Mouse (Mus musculus): ENCODE results near the gene Bdp1. TPM values are rescaled to one million over a fixed set of nuclear protein-coding genes. Genes with fewer than 3 reads are reported as not detected.
A peak's percentile ranks its signal among the peaks of the same experiment; 100 is the strongest.

Bdp1 gene
- polyA plus RNA-seq, 1 experiment from 2014 or later = 23.2 TPM

GRCm38 (mm10) chr13:100016891-100017290, 87.0 kb downstream of the Bdp1 start:
- no peaks in the 10 kb centered on the region for H3K27me3 ChIP-seq (replicated peaks; ENCODE audit: control insufficient read depth, insufficient read depth, low read length)
- H3K4me3 ChIP-seq (ENCODE audit: low read depth, low read length) = no peak overlapping the region
- WGBS = 89% methylated on average over 9 of the region's 9 CpGs

GRCm38 (mm10) chr13:100015937-100016336, 87.9 kb downstream of the Bdp1 start:
- Histone ChIP-seq H3K4me1 (ENCODE audit: control insufficient read depth, insufficient read depth, low read length) (peaks cover 11% of the 10 kb centered on the region), H3K4me3 (ENCODE audit: low read depth, low read length) (peak overlapping the region; percentile 83), H3K9ac (ENCODE audit: low read depth, low read length) (peak overlapping the region; percentile 84), H3K4me2 (ENCODE audit: low read depth, low read length) (peak overlapping the region; percentile 67), H3K27ac (replicated peaks; ENCODE audit: low read depth, low read length) (peak overlapping the region; percentile 70; the same call in 1 of the 2 replicates), H3K27me3 (replicated peaks; ENCODE audit: control insufficient read depth, insufficient read depth, low read length) (no peaks in the 10 kb centered on the region), H3K9me3 (ENCODE audit: control insufficient read depth, low read length) (no peaks in the 10 kb centered on the region), H3K36me3 (ENCODE audit: control insufficient read depth, insufficient read depth, low read length) (peaks cover 9% of the 10 kb centered on the region)
- ATAC-seq (ENCODE audit: low read depth) (0 out of 2 replicates have a peak, but pooled peaks have one; percentile 16), DNase-seq (ENCODE audit: low spot score) (peak; percentile 17)
- 8% methylated on average over 8 of the region's 8 CpGs for WGBS

More at GRCm38 (mm10) chr13:100016891-100017290, 87.0 kb downstream of the Bdp1 start:
- DNase-seq (ENCODE audit: low spot score) = no peak
- Histone ChIP-seq H3K9me3 (ENCODE audit: control insufficient read depth, low read length) (no peaks in the 10 kb centered on the region), H3K36me3 (ENCODE audit: control insufficient read depth, insufficient read depth, low read length) (peaks cover 12% of the 10 kb centered on the region), H3K27ac (replicated peaks; ENCODE audit: low read depth, low read length) (no peak overlapping the region), H3K9ac (ENCODE audit: low read depth, low read length) (no peak overlapping the region), H3K4me2 (ENCODE audit: low read depth, low read length) (no peak overlapping the region), H3K4me1 (ENCODE audit: control insufficient read depth, insufficient read depth, low read length) (peaks cover 11% of the 10 kb centered on the region)
- no peak for ATAC-seq (ENCODE audit: low read depth)

GRCm38 (mm10) chr13:100014906-100015895, 88.7 kb downstream of the Bdp1 start, which contains the start of gene Mccc2:
Gene Mccc2, minus strand, starts transcription at chr13:100015639.
- no peaks in the 10 kb centered on the region for H3K27me3 ChIP-seq (replicated peaks; ENCODE audit: control insufficient read depth, insufficient read depth, low read length)
- peaks cover 11% of the 10 kb centered on the region for H3K4me1 ChIP-seq (ENCODE audit: control insufficient read depth, insufficient read depth, low read length)
- H3K4me2 ChIP-seq (ENCODE audit: low read depth, low read length) = peak within 1 kb of the TSS; percentile 67
- H3K9me3 ChIP-seq (ENCODE audit: control insufficient read depth, low read length) = no peaks in the 10 kb centered on the region
- peak within 1 kb of the TSS; percentile 83 for H3K4me3 ChIP-seq (ENCODE audit: low read depth, low read length)
- ATAC-seq (ENCODE audit: low read depth) = peak; percentile 100
- DNase-seq (ENCODE audit: low spot score) = peak; percentile 97
- H3K36me3 ChIP-seq (ENCODE audit: control insufficient read depth, insufficient read depth, low read length) = peaks cover 5% of the 10 kb centered on the region
- H3K27ac ChIP-seq (replicated peaks; ENCODE audit: low read depth, low read length) = peak within 1 kb of the TSS; percentile 70; the same call in 1 of the 2 replicates
- WGBS = 6% methylated on average over 35 of the region's 47 CpGs
- peak within 1 kb of the TSS; percentile 84 for H3K9ac ChIP-seq (ENCODE audit: low read depth, low read length)

- Histone ChIP-seq H3K4me3 (ENCODE audit: low read depth, low read length) (no peak overlapping the region), H3K36me3 (ENCODE audit: control insufficient read depth, insufficient read depth, low read length) (no peaks in the 10 kb centered on the region), H3K27me3 (replicated peaks; ENCODE audit: control insufficient read depth, insufficient read depth, low read length) (no peaks in the 10 kb centered on the region), H3K9ac (ENCODE audit: low read depth, low read length) (no peak overlapping the region), H3K4me1 (ENCODE audit: control insufficient read depth, insufficient read depth, low read length) (no peaks in the 10 kb centered on the region), H3K4me2 (ENCODE audit: low read depth, low read length) (no peak overlapping the region), H3K9me3 (ENCODE audit: control insufficient read depth, low read length) (no peaks in the 10 kb centered on the region), H3K27ac (replicated peaks; ENCODE audit: low read depth, low read length) (no peak overlapping the region)
- DNase-seq (ENCODE audit: low spot score) (no peak), ATAC-seq (ENCODE audit: low read depth) (no peak)
- WGBS = 88% methylated on average over 12 of the region's 12 CpGs
These were observed 97.9 kb downstream of the Bdp1 start for GRCm38 (mm10) chr13:100005911-100006496.

- Histone ChIP-seq H3K36me3 (ENCODE audit: control insufficient read depth, insufficient read depth, low read length) (no peaks in the 10 kb centered on the region), H3K4me3 (ENCODE audit: low read depth, low read length) (no peak overlapping the region), H3K27me3 (replicated peaks; ENCODE audit: control insufficient read depth, insufficient read depth, low read length) (no peaks in the 10 kb centered on the region), H3K9me3 (ENCODE audit: control insufficient read depth, low read length) (no peaks in the 10 kb centered on the region), H3K9ac (ENCODE audit: low read depth, low read length) (no peak overlapping the region), H3K27ac (replicated peaks; ENCODE audit: low read depth, low read length) (no peak overlapping the region), H3K4me2 (ENCODE audit: low read depth, low read length) (no peak overlapping the region), H3K4me1 (ENCODE audit: control insufficient read depth, insufficient read depth, low read length) (no peaks in the 10 kb centered on the region)
- 34% methylated on average over 5 of the region's 5 CpGs for WGBS
- ATAC-seq (ENCODE audit: low read depth) (peak; percentile 57; the same call in 1 of the 2 replicates), DNase-seq (ENCODE audit: low spot score) (peak; percentile 83)
These were observed 102.1 kb downstream of the Bdp1 start for GRCm38 (mm10) chr13:100001790-100002196.

- H3K27me3 ChIP-seq (replicated peaks; ENCODE audit: control insufficient read depth, insufficient read depth, low read length) = no peaks in the 10 kb centered on the region
- H3K4me1 ChIP-seq (ENCODE audit: control insufficient read depth, insufficient read depth, low read length) = no peaks in the 10 kb centered on the region
- H3K4me2 ChIP-seq (ENCODE audit: low read depth, low read length) = no peak overlapping the region
- H3K9me3 ChIP-seq (ENCODE audit: control insufficient read depth, low read length) = no peaks in the 10 kb centered on the region
- ATAC-seq (ENCODE audit: low read depth) = no peak
- no peak overlapping the region for H3K4me3 ChIP-seq (ENCODE audit: low read depth, low read length)
- H3K27ac ChIP-seq (replicated peaks; ENCODE audit: low read depth, low read length) = no peak overlapping the region
- 91% methylated on average over 3 of the region's 3 CpGs for WGBS
- DNase-seq (ENCODE audit: low spot score) = no peak
- H3K9ac ChIP-seq (ENCODE audit: low read depth, low read length) = no peak overlapping the region
- no peaks in the 10 kb centered on the region for H3K36me3 ChIP-seq (ENCODE audit: control insufficient read depth, insufficient read depth, low read length)
These were observed 104.8 kb downstream of the Bdp1 start for GRCm38 (mm10) chr13:99999078-99999477.

- Histone ChIP-seq H3K4me3 (ENCODE audit: low read depth, low read length) (no peak overlapping the region), H3K9me3 (ENCODE audit: control insufficient read depth, low read length) (no peaks in the 10 kb centered on the region), H3K36me3 (ENCODE audit: control insufficient read depth, insufficient read depth, low read length) (peaks cover 3% of the 10 kb centered on the region; the same call in 1 of the 2 replicates), H3K4me1 (ENCODE audit: control insufficient read depth, insufficient read depth, low read length) (no peaks in the 10 kb centered on the region), H3K27me3 (replicated peaks; ENCODE audit: control insufficient read depth, insufficient read depth, low read length) (no peaks in the 10 kb centered on the region), H3K9ac (ENCODE audit: low read depth, low read length) (no peak overlapping the region), H3K27ac (replicated peaks; ENCODE audit: low read depth, low read length) (no peak overlapping the region), H3K4me2 (ENCODE audit: low read depth, low read length) (no peak overlapping the region)
- ATAC-seq (ENCODE audit: low read depth) (no peak), DNase-seq (ENCODE audit: low spot score) (peak; percentile 14)
- WGBS = 89% methylated on average over 3 of the region's 3 CpGs
These were observed 105.8 kb downstream of the Bdp1 start for GRCm38 (mm10) chr13:99998099-99998498.

GRCm38 (mm10) chr13:99989592-99989991, 114.3 kb downstream of the Bdp1 start:
- H3K27me3 ChIP-seq (replicated peaks; ENCODE audit: control insufficient read depth, insufficient read depth, low read length) = no peaks in the 10 kb centered on the region
- H3K9me3 ChIP-seq (ENCODE audit: control insufficient read depth, low read length) = no peaks in the 10 kb centered on the region
- DNase-seq (ENCODE audit: low spot score) = no peak
- WGBS = 80% methylated on average over 4 of the region's 4 CpGs
- no peak overlapping the region for H3K4me2 ChIP-seq (ENCODE audit: low read depth, low read length)
- H3K9ac ChIP-seq (ENCODE audit: low read depth, low read length) = no peak overlapping the region
- H3K36me3 ChIP-seq (ENCODE audit: control insufficient read depth, insufficient read depth, low read length) = peaks cover 40% of the 10 kb centered on the region
- no peak overlapping the region for H3K27ac ChIP-seq (replicated peaks; ENCODE audit: low read depth, low read length)
- no peak for ATAC-seq (ENCODE audit: low read depth)
- no peak overlapping the region for H3K4me3 ChIP-seq (ENCODE audit: low read depth, low read length)
- H3K4me1 ChIP-seq (ENCODE audit: control insufficient read depth, insufficient read depth, low read length) = no peaks in the 10 kb centered on the region

Measured in embryonic facial prominence, embryonic 14.5 days (tissue).